Mouse (Mus musculus): ENCODE measurements at regions not wholly inside any gene's neighbourhood (a gene's known extent, or its start where the extent isn't known, plus 50 kb on each side); places are given as distances from the start of the nearest gene placed in this dataset.

DNA sequence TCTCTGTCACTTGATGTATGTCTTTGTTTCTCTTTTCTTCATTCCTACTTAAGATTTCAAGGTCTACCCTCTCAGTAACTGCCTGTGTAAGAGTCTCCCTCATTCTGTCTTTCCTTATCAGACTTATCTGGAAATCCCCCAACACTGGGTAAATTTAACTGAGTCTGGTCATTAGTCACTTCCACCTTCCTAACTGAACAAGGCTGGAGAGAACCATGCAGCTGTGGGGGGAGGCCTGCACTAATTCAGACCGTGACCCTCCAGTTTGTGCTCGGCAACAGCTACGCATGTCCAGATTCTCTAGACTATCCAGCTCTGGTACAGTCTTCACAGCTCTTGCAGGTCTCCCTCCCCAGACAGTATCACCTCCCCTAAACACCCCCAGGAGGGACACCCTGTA, 103.3 kb downstream of the Prox1 start:
- Histone ChIP-seq H3K27ac (replicated peaks) (no peak overlapping the region), H3K4me3 (no peak overlapping the region), H3K9me3 (no peaks in the 10 kb centered on the region), H3K4me1 (replicated peaks) (0 out of 2 replicates have a peak, but pooled peaks cover 5% of the 10 kb centered on the region), H3K9ac (no peak overlapping the region), H3K4me2 (no peak overlapping the region), H3K36me3 (no peaks in the 10 kb centered on the region), H3K27me3 (no peaks in the 10 kb centered on the region)
- no peak for ATAC-seq (ENCODE audit: low read depth)
- WGBS: 52% methylated on average over 3 of the region's 3 CpGs

DNA sequence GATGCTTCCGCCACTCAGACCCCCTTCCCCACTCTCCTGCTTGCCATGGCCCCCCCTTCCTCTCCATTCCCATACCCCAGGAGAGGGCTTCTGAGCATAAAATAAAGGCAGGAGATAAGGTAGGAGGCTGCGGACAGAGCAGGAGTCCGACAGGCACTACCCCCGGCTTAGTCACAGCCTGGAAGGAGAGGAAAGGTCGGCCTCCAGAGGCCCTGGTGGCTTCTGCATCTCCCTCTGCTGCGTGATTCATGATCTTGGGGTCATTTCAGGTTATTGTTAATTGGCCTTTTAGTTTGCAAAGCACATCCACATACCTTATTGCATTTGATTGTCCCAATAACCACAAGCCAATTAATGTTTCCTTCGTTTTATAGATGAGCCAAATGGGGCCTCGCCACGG, 104.1 kb downstream of the Prox1 start:
- Histone ChIP-seq H3K4me1 (replicated peaks) (0 out of 2 replicates have a peak, but pooled peaks cover 5% of the 10 kb centered on the region), H3K27me3 (no peaks in the 10 kb centered on the region), H3K9ac (no peak overlapping the region), H3K36me3 (no peaks in the 10 kb centered on the region), H3K4me2 (no peak overlapping the region), H3K9me3 (no peaks in the 10 kb centered on the region), H3K4me3 (no peak overlapping the region), H3K27ac (replicated peaks) (no peak overlapping the region)
- 53% methylated on average over 9 of the region's 9 CpGs for WGBS
- ATAC-seq (ENCODE audit: low read depth): no peak

DNA sequence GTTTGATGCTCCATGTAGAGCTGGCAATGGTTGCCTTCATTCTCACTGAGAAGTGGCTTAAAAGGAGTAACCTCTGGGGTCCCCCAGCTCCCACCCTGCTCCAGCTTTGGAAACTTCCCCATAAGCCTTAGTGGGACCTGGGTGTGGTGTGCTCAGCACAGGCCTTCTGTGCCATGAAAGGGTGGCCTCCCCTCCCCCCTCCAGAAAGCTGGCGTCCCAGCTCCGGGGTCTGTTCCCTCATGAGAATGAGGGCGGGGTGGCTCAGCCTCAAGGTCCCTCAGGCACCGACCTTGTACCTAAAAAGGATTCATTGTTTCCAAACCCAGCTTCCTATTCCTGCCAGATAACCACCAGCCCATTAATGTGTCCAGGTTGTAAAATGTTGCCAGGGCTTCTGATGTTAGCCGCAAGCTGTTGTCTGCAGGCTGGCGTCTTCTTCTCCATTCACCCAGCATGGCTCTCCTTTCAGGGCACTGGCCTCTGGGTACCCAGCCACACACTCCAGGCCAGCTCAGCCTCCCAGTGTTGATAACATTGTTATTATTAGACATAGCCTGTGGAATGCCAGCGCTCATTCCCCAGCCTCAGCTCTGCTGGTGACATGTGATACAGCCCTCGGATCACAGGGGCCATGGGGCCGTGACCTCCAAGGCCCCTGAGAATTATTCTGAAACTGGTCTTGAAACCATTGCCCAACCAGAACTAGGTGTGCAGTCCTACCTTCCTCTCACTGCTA, 108.8 kb downstream of the Prox1 start:
- Histone ChIP-seq H3K9ac (no peak overlapping the region), H3K27me3 (no peaks in the 10 kb centered on the region), H3K4me2 (no peak overlapping the region), H3K9me3 (no peaks in the 10 kb centered on the region), H3K4me3 (no peak overlapping the region), H3K27ac (replicated peaks) (no peak overlapping the region), H3K36me3 (no peaks in the 10 kb centered on the region), H3K4me1 (replicated peaks) (0 out of 2 replicates have a peak, but pooled peaks cover 5% of the 10 kb centered on the region)
- 63% methylated on average over 9 of the region's 9 CpGs for WGBS
- no peak; the same call in 1 of the 2 replicates for ATAC-seq (ENCODE audit: low read depth)

DNA sequence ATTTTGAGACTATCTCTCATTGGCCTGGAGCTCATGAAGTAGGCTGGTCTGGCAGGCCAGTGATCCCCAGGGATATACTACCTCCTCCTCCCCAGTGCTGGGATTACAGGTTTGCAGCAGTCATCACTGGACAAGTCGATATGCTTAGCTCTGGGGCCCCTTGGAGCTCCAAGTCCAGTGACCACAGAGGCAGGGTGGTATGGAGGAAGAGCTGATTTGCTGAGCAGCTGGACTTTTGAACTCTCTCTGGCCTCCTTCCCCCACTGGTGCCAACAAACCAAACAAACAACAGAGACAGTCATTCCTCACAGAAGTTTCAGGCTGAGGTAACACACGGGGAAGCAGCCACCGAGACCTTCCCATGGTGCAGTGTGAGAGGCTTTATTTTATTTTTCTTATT, 111.5 kb downstream of the Prox1 start:
- Histone ChIP-seq H3K4me2 (no peak overlapping the region), H3K4me1 (replicated peaks) (no peaks in the 10 kb centered on the region), H3K27me3 (no peaks in the 10 kb centered on the region), H3K9me3 (no peaks in the 10 kb centered on the region), H3K9ac (no peak overlapping the region), H3K36me3 (no peaks in the 10 kb centered on the region), H3K27ac (replicated peaks) (no peak overlapping the region), H3K4me3 (no peak overlapping the region)
- 74% methylated on average over 3 of the region's 3 CpGs for WGBS
- ATAC-seq (ENCODE audit: low read depth): no peak

DNA sequence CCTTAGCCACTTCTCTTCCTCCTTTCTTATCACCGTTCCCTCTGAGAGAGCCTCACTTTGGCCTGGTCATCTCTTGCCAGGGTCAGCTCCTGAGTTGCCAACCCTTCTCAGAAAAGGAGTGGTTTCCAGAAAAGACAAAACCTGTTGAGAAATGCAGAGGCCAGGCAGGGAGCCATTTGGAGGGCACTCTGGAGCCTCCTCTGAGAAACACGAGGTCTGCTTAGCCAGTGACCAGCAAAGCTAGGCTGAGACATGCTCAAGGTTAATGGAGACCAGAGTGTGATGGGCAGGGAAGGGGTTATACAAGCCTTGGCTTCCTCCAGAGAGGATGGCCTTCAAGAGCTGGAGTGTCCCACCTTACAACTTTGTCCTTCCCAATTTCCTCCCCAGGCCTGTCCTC, 113.6 kb downstream of the Prox1 start:
- no peak overlapping the region for H3K27ac ChIP-seq (replicated peaks)
- H3K4me2 ChIP-seq: no peak overlapping the region
- no peaks in the 10 kb centered on the region for H3K27me3 ChIP-seq
- H3K36me3 ChIP-seq: no peaks in the 10 kb centered on the region
- no peaks in the 10 kb centered on the region for H3K9me3 ChIP-seq
- WGBS: 78% methylated on average over 2 of the region's 2 CpGs
- ATAC-seq (ENCODE audit: low read depth): no peak
- H3K9ac ChIP-seq: no peak overlapping the region
- no peak overlapping the region for H3K4me3 ChIP-seq
- H3K4me1 ChIP-seq (replicated peaks): no peaks in the 10 kb centered on the region

DNA sequence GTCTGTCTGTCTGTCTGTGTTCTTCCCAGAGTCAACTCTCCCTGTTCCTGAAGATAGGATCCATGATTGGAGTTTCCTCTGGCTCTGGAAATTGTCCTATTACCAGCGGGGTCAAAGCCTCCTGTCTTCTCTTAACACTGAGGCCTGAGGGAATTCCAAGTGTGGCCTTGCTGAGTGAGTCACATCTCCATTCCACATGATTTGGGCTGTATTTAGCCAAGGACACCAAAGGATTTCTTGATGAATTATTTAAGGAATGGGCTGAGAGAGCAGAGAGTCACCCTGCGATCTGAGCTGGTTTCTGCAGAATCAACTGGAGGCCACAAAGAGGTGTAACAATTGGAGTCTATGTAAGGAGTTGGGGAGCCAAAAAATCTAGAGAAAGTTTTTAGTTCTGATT, 118.6 kb downstream of the Prox1 start:
- Histone ChIP-seq H3K4me3 (no peak overlapping the region), H3K9ac (no peak overlapping the region), H3K9me3 (peaks cover 10% of the 10 kb centered on the region; the same call in 1 of the 2 replicates), H3K27ac (replicated peaks) (no peak overlapping the region), H3K4me2 (no peak overlapping the region), H3K36me3 (no peaks in the 10 kb centered on the region), H3K4me1 (replicated peaks) (no peaks in the 10 kb centered on the region), H3K27me3 (no peaks in the 10 kb centered on the region)
- ATAC-seq (ENCODE audit: low read depth): no peak
- WGBS: 95% methylated on average over 2 of the region's 2 CpGs

DNA sequence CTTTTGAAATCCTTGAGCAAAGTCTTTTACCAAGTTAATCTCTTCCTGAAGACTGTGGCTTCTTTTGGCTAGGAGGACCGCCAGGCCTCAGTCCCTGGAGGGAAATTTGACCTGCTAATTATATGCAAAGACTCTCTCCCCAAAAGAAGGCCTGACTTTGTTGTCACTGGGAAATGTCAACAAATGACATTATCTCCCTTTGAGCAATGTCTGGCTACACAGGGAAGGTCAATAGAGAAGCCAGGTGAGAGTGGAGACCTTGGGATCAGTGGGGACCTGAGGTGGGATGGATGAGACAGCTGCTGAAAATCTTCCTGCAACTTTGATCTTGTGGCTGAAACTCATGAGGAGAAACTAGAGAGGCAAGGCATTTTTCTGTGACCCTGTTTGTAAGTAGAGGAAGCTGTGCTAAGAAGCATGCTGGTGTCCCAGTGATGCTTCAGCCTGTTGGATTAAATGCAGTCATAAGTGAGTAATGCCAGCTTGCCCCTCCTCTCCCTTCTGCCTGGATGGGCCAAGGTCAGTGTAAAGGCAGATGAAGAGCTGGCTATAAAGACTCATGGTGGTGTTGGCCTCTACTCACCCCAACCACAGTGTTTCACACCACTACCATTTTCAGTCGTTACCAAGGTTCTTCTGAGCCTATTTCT, 121.9 kb downstream of the Prox1 start:
- 61% methylated on average over 2 of the region's 2 CpGs for WGBS
- H3K4me1 ChIP-seq (replicated peaks): no peaks in the 10 kb centered on the region; the same call in 1 of the 2 replicates
- no peaks in the 10 kb centered on the region for H3K36me3 ChIP-seq
- H3K27me3 ChIP-seq: no peaks in the 10 kb centered on the region; the same call in 1 of the 2 replicates
- ATAC-seq (ENCODE audit: low read depth): no peak
- no peak overlapping the region for H3K27ac ChIP-seq (replicated peaks)
- peaks cover 10% of the 10 kb centered on the region; the same call in 1 of the 2 replicates for H3K9me3 ChIP-seq
- H3K4me2 ChIP-seq: no peak overlapping the region
- H3K9ac ChIP-seq: no peak overlapping the region
- H3K4me3 ChIP-seq: no peak overlapping the region

DNA sequence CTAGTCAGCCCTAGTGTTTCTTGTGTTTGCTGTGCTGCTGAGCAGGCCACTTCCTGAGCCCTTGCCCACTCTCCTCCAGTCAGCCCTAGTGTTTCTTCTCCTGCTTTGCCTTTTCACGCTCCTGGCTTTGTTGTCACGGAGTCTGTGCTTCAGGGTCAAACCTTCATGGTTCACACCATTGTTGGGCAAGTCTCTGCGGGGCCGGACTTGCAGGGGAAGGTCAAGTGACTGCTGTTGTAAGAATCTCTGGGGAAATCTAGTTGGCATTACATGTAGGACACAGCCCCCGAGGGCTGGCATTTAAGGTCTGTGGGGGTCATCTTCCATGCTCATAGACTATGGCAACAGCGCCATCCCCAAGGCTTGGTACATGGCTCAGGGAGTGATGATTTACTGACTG, 123.3 kb downstream of the Prox1 start:
- Histone ChIP-seq H3K9me3 (peaks cover 10% of the 10 kb centered on the region; the same call in 1 of the 2 replicates), H3K4me2 (no peak overlapping the region), H3K4me1 (replicated peaks) (no peaks in the 10 kb centered on the region; the same call in 1 of the 2 replicates), H3K4me3 (no peak overlapping the region), H3K27me3 (no peaks in the 10 kb centered on the region; the same call in 1 of the 2 replicates), H3K36me3 (no peaks in the 10 kb centered on the region), H3K27ac (replicated peaks) (no peak overlapping the region), H3K9ac (0 out of 2 replicates have a peak overlapping the region, but pooled peaks have one; percentile 2)
- no peak for ATAC-seq (ENCODE audit: low read depth)
- 52% methylated on average over 6 of the region's 6 CpGs for WGBS

DNA sequence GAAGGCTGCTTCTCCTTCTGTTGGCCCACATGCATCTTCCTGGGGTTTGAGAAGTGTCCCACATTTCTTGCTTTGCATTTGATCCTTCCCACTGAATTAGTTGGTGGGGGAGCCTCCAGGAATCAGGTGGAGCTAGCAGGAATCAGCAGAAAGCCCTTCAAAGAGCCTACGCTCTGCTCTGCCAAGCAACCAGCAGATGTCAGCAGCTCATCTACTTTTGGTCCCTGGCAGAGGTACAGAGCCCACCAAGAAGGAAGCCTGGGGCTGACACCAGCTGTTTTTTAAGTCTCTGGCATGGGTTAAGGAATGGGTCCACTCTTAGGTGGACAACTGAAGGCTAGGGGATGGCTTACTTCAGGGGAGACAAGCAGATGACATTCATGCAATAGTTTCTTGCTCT, 123.6 kb upstream of the Smyd2 start:
- Histone ChIP-seq H3K4me2 (no peak overlapping the region), H3K9ac (no peak overlapping the region), H3K27me3 (no peaks in the 10 kb centered on the region; the same call in 1 of the 2 replicates), H3K36me3 (no peaks in the 10 kb centered on the region), H3K27ac (replicated peaks) (no peak overlapping the region), H3K4me1 (replicated peaks) (no peaks in the 10 kb centered on the region; the same call in 1 of the 2 replicates), H3K9me3 (peaks cover 10% of the 10 kb centered on the region; the same call in 1 of the 2 replicates), H3K4me3 (no peak overlapping the region)
- ATAC-seq (ENCODE audit: low read depth): no peak
- 35% methylated on average over 1 of the region's 1 CpGs for WGBS

DNA sequence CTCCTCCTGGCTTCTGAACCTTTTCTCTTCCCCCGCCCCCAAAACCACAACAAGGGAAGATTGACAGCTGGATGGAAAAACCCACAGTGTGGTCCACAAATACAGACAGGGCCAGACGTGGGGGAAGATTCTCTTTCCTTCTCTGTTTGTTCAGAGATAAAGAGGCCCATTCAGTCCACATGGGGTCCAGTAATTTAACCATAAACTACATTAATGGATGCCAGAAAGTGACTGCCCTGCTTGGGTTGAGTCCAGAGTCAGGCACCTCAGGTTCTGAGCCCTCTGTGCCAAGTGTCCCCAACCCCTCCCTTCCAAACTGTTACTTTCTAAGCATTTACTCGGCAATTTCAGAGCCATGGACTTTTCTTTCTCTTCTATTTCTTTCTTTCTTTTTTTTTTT, 121.9 kb upstream of the Smyd2 start:
- H3K4me1 ChIP-seq (replicated peaks): no peaks in the 10 kb centered on the region; the same call in 1 of the 2 replicates
- no peak overlapping the region for H3K9ac ChIP-seq
- no peaks in the 10 kb centered on the region for H3K36me3 ChIP-seq
- 40% methylated on average over 3 of the region's 3 CpGs for WGBS
- no peaks in the 10 kb centered on the region; the same call in 1 of the 2 replicates for H3K27me3 ChIP-seq
- H3K27ac ChIP-seq (replicated peaks): no peak overlapping the region
- no peak for ATAC-seq (ENCODE audit: low read depth)
- no peak overlapping the region for H3K4me2 ChIP-seq
- H3K9me3 ChIP-seq: no peaks in the 10 kb centered on the region
- no peak overlapping the region for H3K4me3 ChIP-seq

DNA sequence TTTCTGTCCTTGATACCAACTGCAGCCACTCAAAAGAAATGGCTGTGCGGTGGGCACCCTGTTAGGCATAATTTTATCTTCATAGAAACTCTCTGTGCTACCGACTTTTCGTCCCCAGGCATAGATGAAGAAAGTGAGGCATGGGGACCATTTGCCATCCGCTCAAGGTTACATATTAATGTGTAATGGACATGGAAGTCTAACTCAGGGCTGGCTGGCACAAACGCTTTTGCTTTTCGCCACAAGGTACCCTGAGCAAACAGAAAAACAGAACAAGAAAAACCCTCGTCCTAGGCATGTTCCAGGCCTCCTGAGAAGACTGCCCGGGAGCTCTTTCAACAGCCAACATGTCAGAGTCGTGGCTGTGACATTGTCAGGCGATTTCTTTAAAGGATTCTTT, 121.0 kb upstream of the Smyd2 start:
- Histone ChIP-seq H3K36me3 (no peaks in the 10 kb centered on the region), H3K27ac (replicated peaks) (no peak overlapping the region), H3K4me3 (no peak overlapping the region), H3K4me2 (no peak overlapping the region), H3K27me3 (no peaks in the 10 kb centered on the region; the same call in 1 of the 2 replicates), H3K9ac (no peak overlapping the region), H3K9me3 (no peaks in the 10 kb centered on the region), H3K4me1 (replicated peaks) (no peaks in the 10 kb centered on the region; the same call in 1 of the 2 replicates)
- ATAC-seq (ENCODE audit: low read depth): no peak
- 81% methylated on average over 10 of the region's 10 CpGs for WGBS

DNA sequence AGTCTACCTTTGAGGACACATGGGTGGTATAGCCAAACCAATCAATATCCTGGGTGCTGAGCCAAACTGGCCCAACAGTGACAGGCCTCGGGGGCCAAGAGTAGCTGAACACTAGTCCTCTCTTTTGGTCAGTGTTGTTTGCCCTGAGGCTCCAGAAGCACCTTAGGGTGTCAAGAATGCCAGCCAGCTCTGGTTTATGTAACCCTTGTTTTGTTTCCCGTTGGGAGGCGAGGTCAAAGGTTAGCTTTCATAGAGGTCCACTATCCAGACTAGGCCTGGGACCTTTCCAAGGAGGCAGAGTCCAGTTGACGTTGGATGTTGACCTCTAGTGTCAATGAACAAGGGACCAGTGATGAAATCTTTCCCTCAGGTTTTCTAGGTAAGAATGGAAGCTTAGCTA, 120.0 kb upstream of the Smyd2 start:
- Histone ChIP-seq H3K4me3 (no peak overlapping the region), H3K36me3 (no peaks in the 10 kb centered on the region), H3K9ac (no peak overlapping the region), H3K27me3 (no peaks in the 10 kb centered on the region; the same call in 1 of the 2 replicates), H3K4me2 (no peak overlapping the region), H3K27ac (replicated peaks) (no peak overlapping the region), H3K4me1 (replicated peaks) (no peaks in the 10 kb centered on the region; the same call in 1 of the 2 replicates), H3K9me3 (no peaks in the 10 kb centered on the region)
- 82% methylated on average over 4 of the region's 4 CpGs for WGBS
- no peak for ATAC-seq (ENCODE audit: low read depth)

Measured in neural tube, embryonic 13.5 days (tissue).